Mouse (Mus musculus) thymus, postnatal 4 days (tissue): ENCODE measurements at regions not wholly inside any gene's neighbourhood (a gene's known extent, or its start where the extent isn't known, plus 50 kb on each side); places are given as distances from the start of the nearest gene placed in this dataset.

ENCODE experiments used
- DNase-seq: peaks from one replicate; pipeline ENCODE4 v3.0.0; 2021

DNA sequence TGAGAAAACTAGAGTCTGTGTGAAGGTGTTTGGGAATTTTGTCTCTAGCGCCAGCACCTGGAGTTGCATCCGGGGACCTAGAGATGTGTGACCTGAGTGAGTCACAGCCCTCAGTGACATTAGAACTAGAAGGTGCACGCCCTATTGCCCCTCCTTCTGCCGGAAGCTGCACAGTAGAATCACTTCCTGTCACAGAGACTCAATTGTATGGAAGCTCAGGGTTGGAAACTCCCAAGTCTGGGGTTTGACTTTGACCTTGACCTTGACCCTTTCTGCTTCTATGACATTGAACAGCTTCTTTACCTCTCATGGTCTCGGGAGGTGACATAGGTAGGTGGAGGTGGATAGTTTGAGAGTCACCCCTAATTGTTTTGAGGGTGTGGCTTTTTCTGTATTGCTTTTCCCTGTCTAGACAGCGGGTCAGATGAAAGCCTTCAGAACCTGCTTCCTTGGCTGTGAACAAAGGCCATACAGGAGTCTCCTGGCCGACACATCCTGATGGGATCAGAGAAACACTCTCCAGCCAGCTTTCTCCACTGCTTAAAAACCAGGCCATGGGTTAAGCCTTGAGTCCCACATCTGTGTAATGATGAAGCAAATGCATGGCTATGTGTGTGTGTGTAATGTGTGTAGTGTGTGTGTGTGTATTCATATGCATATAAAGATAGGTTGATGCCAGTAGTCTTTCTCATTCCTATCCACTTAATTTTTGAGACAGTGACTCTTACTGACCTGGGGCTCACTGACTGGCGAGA, 328.7 kb downstream of the Gm45692 start:
- DNase-seq, result no peak

- DNase-seq, result no peak
Measured at GRCm38 (mm10) chr8:26449291-26449690, 330.0 kb downstream of the Gm45692 start.

DNA sequence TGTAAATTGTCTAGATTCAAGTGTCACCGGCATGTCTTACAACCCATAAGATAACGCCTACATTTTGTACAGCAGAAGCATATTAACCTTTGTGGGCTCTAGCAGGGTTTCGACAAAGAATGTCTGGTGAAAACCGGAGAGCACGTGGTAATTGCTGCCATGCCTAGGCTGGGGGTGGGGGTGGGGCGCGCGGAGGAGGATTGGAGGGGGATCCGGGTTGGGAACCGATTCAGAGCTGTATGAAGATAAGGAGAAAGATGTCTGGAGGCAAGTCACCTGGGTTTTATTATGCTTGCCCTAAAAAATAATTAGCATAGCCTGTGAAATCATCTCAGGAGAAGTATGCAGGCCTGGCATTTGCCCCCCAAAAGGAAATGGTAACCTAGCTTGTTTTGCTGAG, 331.2 kb downstream of the Gm45692 start:
- DNase-seq, result no peak

DNA sequence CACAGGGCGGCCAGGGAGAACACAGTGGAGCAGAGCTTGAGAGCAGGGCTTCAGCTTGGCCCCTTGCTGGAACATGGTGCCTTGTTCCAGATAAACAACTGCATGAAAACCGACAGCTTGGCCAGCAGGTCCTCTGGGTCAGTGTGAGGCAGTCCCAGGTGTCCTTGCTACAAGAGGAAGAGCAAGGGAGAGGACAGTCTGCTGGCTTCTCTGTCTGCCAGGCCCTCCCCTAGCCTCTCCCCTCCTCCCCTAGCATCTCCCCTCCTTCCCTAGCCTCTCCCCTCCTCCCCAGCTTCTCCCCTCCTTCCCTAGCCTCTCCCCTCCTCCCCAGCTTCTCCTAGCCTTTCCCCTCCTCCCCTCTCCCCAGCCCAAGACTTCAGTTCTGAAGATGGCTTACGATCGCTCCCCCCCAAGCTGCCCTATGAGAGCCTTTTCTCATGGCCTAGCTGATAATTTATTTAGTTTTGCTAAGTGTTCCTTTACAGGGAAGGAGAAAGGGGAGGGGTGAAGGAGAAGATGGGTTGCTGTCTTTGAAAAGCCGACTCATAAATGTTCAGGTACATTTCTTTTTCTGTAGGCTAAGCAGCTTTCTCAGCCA, 333.7 kb downstream of the Gm45692 start:
- no peak for DNase-seq

- no peak for DNase-seq
Measured at GRCm38 (mm10) chr8:26465346-26465745, 346.0 kb downstream of the Gm45692 start.

DNA sequence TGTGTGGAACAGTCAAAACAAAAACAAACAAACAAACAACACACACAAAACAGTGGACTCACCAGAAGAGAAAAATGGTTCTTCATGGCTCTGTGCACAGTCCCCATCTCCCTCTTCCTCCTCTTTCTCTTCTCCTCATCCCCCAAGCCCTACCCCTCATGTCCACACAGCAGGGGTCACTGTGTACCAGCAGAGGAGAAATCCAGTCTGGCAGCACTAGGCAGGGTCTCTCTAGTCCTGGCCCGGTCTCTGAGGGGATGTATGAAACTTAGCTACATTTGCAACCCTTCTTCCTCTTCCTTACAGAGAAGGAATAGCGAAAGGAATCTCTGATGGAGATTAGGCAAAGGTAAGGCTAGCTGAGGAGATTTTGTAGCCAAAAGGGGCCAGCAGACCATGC, 349.1 kb downstream of the Gm45692 start:
- DNase-seq, result no peak

GRCm38 (mm10) chr8:26469705-26470104, 350.4 kb downstream of the Gm45692 start:
- no peak for DNase-seq

DNA sequence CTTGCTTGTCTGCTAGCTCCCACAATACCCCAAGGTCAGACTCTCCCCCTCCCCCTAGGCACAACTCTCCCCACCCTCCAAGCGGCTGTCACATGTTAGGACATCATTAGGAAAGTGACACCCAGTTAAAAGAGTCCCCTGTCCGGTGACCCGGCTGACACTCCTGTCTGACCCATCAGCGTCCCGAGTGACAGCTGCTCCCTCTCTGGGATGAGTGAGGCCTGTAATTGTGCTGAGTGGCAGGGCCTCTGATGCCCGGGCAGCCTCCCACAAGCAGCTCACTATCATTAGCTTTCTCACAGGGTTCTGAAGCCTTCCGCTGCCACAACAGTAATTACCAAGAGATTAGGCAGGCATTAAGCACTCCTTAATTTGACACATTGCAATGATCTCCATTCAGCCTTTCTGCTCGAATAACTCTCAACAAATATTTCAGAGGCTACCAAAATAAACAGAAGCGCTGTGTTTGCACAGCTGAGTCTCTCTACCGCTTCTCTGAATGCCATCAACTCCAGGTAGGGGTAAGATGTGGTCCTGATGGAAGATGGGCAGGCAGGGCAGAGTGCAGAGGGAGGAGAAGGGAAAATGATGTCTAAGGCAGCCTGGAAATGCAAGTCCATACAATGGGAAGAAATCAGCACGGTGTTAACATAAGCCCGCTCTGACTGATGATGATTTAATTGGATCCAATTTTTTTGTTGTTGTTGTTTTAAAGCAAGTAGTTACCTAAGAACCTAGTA, 352.6 kb downstream of the Gm45692 start:
- DNase-seq, result no peak

- DNase-seq, result no peak
Measured at GRCm38 (mm10) chr8:26484749-26485148, 365.4 kb downstream of the Gm45692 start.

DNA sequence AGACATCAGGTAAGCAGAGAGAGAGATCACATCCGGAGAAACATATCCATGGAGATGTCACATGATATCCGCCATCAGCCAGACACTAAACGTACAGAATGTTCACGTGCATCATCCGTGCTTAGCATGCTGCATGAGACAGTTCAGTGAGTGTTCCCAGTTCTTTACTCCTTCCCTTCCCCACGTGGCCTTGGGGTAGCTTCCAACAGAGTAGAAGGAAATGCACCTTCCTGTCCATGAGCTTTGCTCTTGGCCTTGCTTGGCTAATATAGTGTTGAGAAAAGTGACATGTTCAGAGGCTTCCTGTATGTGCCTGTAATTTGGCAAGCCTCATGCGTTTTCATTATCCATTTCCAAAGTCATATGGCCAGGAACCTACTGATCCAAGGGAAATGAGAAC, 368.5 kb downstream of the Gm45692 start:
- no peak for DNase-seq

DNA sequence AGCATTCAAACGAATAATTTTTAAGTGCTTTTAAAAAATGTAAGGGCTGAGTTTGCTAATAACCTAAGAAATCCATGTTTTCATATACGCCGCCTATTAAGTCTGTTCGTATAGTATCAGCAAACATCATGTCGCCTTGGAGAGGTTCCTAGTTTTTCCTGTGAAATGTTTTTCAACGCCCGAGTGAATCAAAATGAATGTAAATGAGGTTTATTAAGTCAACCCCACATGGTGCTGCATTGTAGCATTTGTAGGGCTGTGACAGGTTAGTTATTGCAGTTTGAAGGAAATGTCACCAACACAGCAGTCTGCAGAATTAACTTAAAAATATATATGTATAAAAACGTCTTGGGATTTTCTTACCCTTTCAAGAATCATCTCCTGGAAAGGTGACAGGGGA, 369.3 kb downstream of the Gm45692 start:
- no peak for DNase-seq

- no peak for DNase-seq
Measured at GRCm38 (mm10) chr8:26501196-26501813, 382.0 kb downstream of the Gm45692 start.

GRCm38 (mm10) chr8:26501814-26502572, 382.7 kb downstream of the Gm45692 start:
- DNase-seq, result no peak

GRCm38 (mm10) chr8:26502772-26503171, 383.4 kb downstream of the Gm45692 start:
- DNase-seq, result no peak

GRCm38 (mm10) chr8:26503918-26504317, 384.6 kb downstream of the Gm45692 start:
- no peak for DNase-seq

GRCm38 (mm10) chr8:26504319-26505035, 385.1 kb downstream of the Gm45692 start:
- no peak for DNase-seq

DNA sequence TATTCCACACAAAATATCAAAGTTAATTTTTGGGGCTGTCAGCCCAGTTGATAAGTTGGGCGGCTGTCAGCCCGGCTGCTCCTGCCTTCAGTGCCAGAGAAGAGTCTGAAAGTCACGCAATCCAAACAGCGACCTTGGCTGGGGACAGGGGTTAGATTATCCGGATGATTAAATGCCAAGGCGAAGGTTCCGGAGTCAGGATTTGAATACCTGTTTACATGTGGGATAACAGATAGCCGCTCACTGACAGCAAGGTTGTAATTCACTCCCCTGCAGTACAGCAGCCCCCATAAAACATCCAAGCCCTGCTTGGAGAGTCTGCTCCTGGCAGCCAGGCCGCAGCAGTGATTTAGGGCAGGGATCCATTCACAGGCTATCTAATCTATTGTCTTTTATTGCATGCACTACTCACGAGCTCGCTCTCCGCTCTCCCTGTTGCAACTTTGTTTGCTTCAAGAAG, 388.3 kb downstream of the Gm45692 start:
- DNase-seq, result no peak

DNA sequence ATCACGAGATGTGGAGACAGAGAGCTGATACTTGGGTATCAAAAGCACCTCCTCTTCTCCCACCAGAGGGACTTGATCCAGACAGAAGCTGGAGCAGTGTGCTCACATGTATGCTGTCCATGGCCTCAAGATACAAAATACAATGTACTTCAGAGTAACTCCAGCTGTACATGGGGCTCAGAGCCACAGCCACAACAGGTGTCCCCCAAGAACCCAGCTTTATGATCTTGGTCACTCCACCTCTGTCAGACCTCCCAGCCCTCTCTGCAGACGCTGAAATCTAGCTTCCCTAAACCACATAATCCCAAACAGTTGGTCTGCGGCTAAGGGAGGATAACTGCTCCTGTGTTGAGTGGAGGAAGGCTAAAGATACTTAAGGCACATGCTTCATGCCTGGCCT, 389.9 kb downstream of the Gm45692 start:
- no peak for DNase-seq

- DNase-seq, result no peak
Measured at GRCm38 (mm10) chr8:26513001-26513400, 393.7 kb downstream of the Gm45692 start.

GRCm38 (mm10) chr8:26524237-26524636, 404.9 kb downstream of the Gm45692 start:
- no peak for DNase-seq

- DNase-seq, result no peak
Measured at GRCm38 (mm10) chr8:26526474-26527185, 407.3 kb downstream of the Gm45692 start.
